Mouse (Mus musculus) A20 (cell line): ENCODE results near the gene Bmp2k.

Source experiments
- DNase-seq: peaks from one replicate; pipeline ENCODE4 v3.0.0-alpha.2; 2011; ENCODE audit warnings: low read depth, low spot score

Gene Bmp2k

GRCm38 (mm10) chr5:97054166-97054565, 56.7 kb downstream of the Bmp2k start:
- DNase-seq: no peak

- DNase-seq: no peak
Observed at GRCm38 (mm10) chr5:97054801-97055200, 57.3 kb downstream of the Bmp2k start.

GRCm38 (mm10) chr5:97055511-97056068, 58.1 kb downstream of the Bmp2k start:
- DNase-seq: peak; percentile 63

- DNase-seq: no peak
Observed at GRCm38 (mm10) chr5:97056359-97056758, 58.9 kb downstream of the Bmp2k start.

- no peak for DNase-seq
Observed at GRCm38 (mm10) chr5:97056791-97057450, 59.4 kb downstream of the Bmp2k start.

- DNase-seq: no peak
Observed at GRCm38 (mm10) chr5:97060864-97061263, 63.4 kb downstream of the Bmp2k start.

GRCm38 (mm10) chr5:97062041-97062440, 64.6 kb downstream of the Bmp2k start:
- DNase-seq: no peak

- DNase-seq: no peak
Observed at GRCm38 (mm10) chr5:97065746-97066145, 68.3 kb downstream of the Bmp2k start.

- DNase-seq: no peak
Observed at GRCm38 (mm10) chr5:97075476-97076151, 78.1 kb downstream of the Bmp2k start.

- DNase-seq: no peak
Observed at GRCm38 (mm10) chr5:97076167-97076566, 78.7 kb downstream of the Bmp2k start.

- no peak for DNase-seq
Observed at GRCm38 (mm10) chr5:97077676-97078075, 80.2 kb downstream of the Bmp2k start.

- DNase-seq: no peak
Observed at GRCm38 (mm10) chr5:97078641-97079040, 81.2 kb downstream of the Bmp2k start.

GRCm38 (mm10) chr5:97081481-97081880, 84.0 kb downstream of the Bmp2k start:
- no peak for DNase-seq

GRCm38 (mm10) chr5:97083701-97084100, 86.2 kb downstream of the Bmp2k start:
- no peak for DNase-seq

GRCm38 (mm10) chr5:97084541-97084940, 87.1 kb downstream of the Bmp2k start:
- DNase-seq: no peak

- no peak for DNase-seq
Observed at GRCm38 (mm10) chr5:97085071-97085470, 87.6 kb downstream of the Bmp2k start.

GRCm38 (mm10) chr5:97087030-97087630, 89.6 kb downstream of the Bmp2k start:
- no peak for DNase-seq

GRCm38 (mm10) chr5:97087746-97088145, 90.3 kb downstream of the Bmp2k start:
- DNase-seq: no peak

GRCm38 (mm10) chr5:97088231-97088630, 90.7 kb downstream of the Bmp2k start:
- DNase-seq: no peak

- no peak for DNase-seq
Observed at GRCm38 (mm10) chr5:97089426-97089825, 91.9 kb downstream of the Bmp2k start.

- no peak for DNase-seq
Observed at GRCm38 (mm10) chr5:97090034-97090784, 92.7 kb downstream of the Bmp2k start.

GRCm38 (mm10) chr5:97092970-97093369, 95.5 kb downstream of the Bmp2k start:
- DNase-seq: no peak
